Mouse (Mus musculus) ES-Bruce4 (cell line): ENCODE measurements at regions not wholly inside any gene's neighbourhood (a gene's known extent, or its start where the extent isn't known, plus 50 kb on each side); places are given as distances from the start of the nearest gene placed in this dataset.

Experiments used
- CTCF ChIP-seq: IDR thresholded peaks from one replicate; pipeline ENCODE4 v1.8.1; 2011; ENCODE audit warnings: low read depth, low read length
- EP300 ChIP-seq: IDR thresholded peaks from 2 replicates; pipeline ENCODE4 v1.6.1; 2011; ENCODE audit warnings: low read depth, low read length; ENCODE audit not compliant: insufficient read depth

DNA sequence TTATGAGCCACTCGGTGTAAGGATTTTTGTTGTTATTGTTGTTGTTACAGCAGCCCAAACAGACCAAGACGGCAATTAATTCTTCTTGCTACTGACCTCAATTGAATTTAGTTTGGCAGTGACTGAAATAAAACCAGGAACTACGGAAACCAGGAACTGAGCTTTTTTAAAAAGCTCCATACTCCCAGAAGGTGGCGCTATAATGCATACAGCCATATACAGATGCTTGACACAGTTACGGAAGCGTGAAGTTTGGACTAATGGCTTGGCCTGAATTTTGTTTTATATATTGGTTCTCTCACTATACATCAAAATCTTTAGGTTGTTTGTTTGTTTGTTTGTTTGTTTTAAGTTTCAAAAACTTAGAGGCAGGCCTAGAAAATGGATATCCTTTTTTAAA, 98.5 kb upstream of the Adamts3 start:
- TF ChIP-seq CTCF (no peak), EP300 (no peak)
